Mouse (Mus musculus) testis, adult 2 months (tissue): ENCODE results near the gene Bdkrb2.

ENCODE experiments used
- CTCF ChIP-seq: fragments of 200-500 bp; IDR thresholded peaks from 2 replicates; pipeline ENCODE4 v1.5.1; 2012; ENCODE audit warnings: low read depth, mild to moderate bottlenecking, inconsistent platforms, low read length, moderate library complexity; ENCODE audit not compliant: control insufficient read depth, insufficient read depth, insufficient replicate concordance
- POLR2A ChIP-seq: fragments of 200-500 bp; IDR thresholded peaks from 2 replicates; pipeline ENCODE4 v1.6.1; 2012; ENCODE audit warnings: low read depth, mild to moderate bottlenecking, inconsistent platforms, low read length, moderate library complexity; ENCODE audit not compliant: control insufficient read depth

DNA sequence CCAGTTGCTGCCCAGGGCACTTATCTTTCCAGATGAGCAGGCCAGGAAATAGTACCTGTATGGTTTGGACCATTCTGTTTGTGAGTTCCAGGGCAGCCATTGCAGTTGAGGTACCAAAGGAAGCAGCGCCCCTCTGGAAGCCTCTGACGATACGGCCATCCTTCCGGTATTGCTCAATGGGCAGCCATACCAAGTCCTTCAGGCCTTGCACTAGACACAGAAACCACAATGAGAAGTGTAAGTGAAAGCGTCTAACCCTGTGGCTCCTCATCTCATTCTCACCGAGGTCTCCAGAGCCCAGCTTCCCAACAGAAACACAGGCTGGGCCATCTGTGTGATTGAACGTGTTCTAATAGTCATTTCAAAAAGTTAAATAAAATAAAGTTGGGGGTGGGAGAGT lies 59.0 kb downstream of the Bdkrb2 start:
- TF ChIP-seq CTCF, result no peak
- no peak for TF ChIP-seq POLR2A
